Mouse (Mus musculus): ENCODE measurements around the gene Dennd6b. TPM values are rescaled to one million over a fixed set of nuclear protein-coding genes. Genes with fewer than 3 reads are reported as not detected.

The Dennd6b gene
- polyA plus RNA-seq, 1 experiment from 2014 or later, result 93.7 TPM

- Histone ChIP-seq H3K9ac (peak overlapping the region; percentile 82), H3K36me3 (no peaks in the 10 kb centered on the region), H3K27me3 (no peaks in the 10 kb centered on the region), H3K9me3 (no peaks in the 10 kb centered on the region), H3K4me2 (peak overlapping the region; percentile 85), H3K27ac (replicated peaks) (peak overlapping the region; percentile 91), H3K4me1 (replicated peaks) (peaks cover 49% of the 10 kb centered on the region), H3K4me3 (peak overlapping the region; percentile 82)
- 3% methylated on average over 23 of the region's 25 CpGs for WGBS
- ATAC-seq (ENCODE audit: low FRiP score, low read depth), result no peak
Measured at GRCm38 (mm10) chr15:89148496-89149270, 47.6 kb downstream of the Dennd6b start.

DNA sequence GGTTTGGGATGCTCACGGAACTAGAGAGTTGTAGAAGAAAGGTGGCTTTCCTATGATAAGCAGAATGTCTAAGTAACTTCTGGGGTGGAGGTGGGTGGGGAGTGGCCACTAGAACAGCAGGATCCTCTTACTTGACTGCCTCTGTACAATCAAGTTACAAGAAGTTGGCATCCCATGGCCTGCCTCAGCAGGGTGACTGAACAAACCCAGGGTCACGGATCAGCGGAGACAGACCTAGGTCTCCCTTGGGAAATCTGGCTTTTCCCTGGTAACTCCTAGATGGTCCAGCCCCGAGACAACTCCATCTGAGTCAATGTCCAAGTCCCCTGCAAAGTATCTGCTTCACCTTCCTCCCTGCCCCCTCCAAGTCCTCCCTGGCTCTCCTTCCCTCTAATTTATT, 48.4 kb downstream of the Dennd6b start:
- peak overlapping the region; percentile 82 for H3K4me3 ChIP-seq
- H3K4me2 ChIP-seq, result peak overlapping the region; percentile 85
- H3K9me3 ChIP-seq, result no peaks in the 10 kb centered on the region
- peak overlapping the region; percentile 91; the same call in 1 of the 2 replicates for H3K27ac ChIP-seq (replicated peaks)
- peak overlapping the region; percentile 61 for H3K9ac ChIP-seq
- no peaks in the 10 kb centered on the region for H3K27me3 ChIP-seq
- H3K4me1 ChIP-seq (replicated peaks), result peaks cover 49% of the 10 kb centered on the region
- WGBS, result 44% methylated on average over 4 of the region's 4 CpGs
- no peak for ATAC-seq (ENCODE audit: low FRiP score, low read depth)
- no peaks in the 10 kb centered on the region for H3K36me3 ChIP-seq

DNA sequence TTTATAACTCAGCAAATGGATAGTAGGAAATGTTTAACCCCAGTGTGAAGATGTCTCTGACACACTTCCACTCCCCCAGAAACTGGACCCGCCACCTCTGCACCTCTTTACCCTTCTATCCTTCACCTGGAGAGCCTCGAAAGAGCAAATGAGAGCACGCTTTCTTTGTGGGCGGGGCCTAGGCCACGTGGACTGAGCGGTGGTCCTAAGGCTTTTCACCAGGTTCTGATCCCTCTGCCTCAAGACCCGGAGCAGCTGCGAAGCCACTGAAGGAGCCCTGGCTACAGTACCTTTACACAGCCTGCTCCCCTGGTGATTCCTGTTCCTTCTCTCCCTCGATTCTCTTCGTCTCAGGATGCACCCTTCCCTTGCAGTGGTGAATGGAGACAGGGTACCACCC, 48.8 kb downstream of the Dennd6b start:
- ATAC-seq (ENCODE audit: low FRiP score, low read depth), result no peak
- peak overlapping the region; percentile 61; the same call in 1 of the 2 replicates for H3K9ac ChIP-seq
- H3K36me3 ChIP-seq, result no peaks in the 10 kb centered on the region
- H3K4me3 ChIP-seq, result peak overlapping the region; percentile 82
- H3K27ac ChIP-seq (replicated peaks), result peak overlapping the region; percentile 82
- no peaks in the 10 kb centered on the region for H3K9me3 ChIP-seq
- peak overlapping the region; percentile 85 for H3K4me2 ChIP-seq
- WGBS, result 17% methylated on average over 10 of the region's 10 CpGs
- H3K4me1 ChIP-seq (replicated peaks), result peaks cover 49% of the 10 kb centered on the region
- no peaks in the 10 kb centered on the region for H3K27me3 ChIP-seq

GRCm38 (mm10) chr15:89147024-89147423, 49.3 kb downstream of the Dennd6b start:
- WGBS, result 10% methylated on average over 14 of the region's 16 CpGs

DNA sequence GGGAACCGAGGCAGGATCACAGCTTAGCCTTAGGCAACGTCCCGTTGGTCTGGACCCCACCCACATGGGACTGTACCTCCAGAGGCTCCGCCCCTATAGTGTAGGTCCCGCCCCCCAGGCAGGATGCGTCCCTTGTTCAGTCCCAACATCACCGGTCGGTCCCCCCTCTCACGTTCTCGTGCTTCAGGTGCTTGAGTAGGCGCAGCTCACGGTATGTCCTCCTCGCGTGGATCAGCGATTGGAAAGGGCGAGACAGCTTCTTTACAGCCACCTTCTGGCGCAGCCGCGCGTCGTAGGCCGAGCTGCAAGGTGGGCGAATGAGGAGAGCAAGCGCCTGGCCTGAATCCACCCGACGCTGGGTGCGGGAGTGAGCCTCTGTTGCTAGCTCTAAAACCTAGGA, 49.8 kb downstream of the Dennd6b start:
- Histone ChIP-seq H3K9me3 (no peaks in the 10 kb centered on the region), H3K9ac (peak overlapping the region; percentile 61), H3K36me3 (no peaks in the 10 kb centered on the region), H3K27me3 (no peaks in the 10 kb centered on the region), H3K4me2 (peak overlapping the region; percentile 85), H3K4me1 (replicated peaks) (peaks cover 44% of the 10 kb centered on the region), H3K4me3 (peak overlapping the region; percentile 82), H3K27ac (replicated peaks) (peak overlapping the region; percentile 82)
- WGBS, result 2% methylated on average over 27 of the region's 27 CpGs
- peak; percentile 59 for ATAC-seq (ENCODE audit: low FRiP score, low read depth)

More at GRCm38 (mm10) chr15:89147024-89147423, 49.3 kb downstream of the Dennd6b start:
- Histone ChIP-seq H3K27ac (replicated peaks) (peak overlapping the region; percentile 82), H3K36me3 (no peaks in the 10 kb centered on the region), H3K4me3 (peak overlapping the region; percentile 82), H3K4me1 (replicated peaks) (peaks cover 45% of the 10 kb centered on the region), H3K4me2 (peak overlapping the region; percentile 85), H3K27me3 (no peaks in the 10 kb centered on the region), H3K9ac (peak overlapping the region; percentile 61), H3K9me3 (no peaks in the 10 kb centered on the region)
- no peak for ATAC-seq (ENCODE audit: low FRiP score, low read depth)

DNA sequence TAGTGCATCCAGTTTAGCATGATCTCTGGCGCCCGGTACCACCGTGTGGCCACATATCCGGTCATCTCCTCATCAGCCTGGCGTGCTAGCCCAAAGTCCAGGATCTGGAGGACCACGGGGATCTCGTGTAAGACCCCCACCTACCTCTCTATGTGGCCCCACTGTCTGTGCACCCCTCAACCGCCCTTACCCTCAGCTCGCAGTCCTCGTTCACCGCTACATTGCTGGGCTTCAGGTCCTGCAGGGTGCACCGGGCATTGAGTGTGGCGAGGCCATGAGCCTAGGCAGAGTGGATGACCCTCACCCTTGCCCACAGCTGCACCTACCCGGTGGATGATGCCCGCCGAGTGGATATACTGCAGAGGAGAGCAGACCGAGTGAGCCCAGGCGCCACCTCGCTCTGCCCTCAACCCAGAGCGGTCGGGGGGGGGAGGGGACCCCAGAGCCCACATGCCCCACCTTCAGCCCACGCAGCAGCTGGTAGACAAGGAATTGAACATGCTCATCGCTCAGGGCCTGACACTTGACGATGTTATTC, 50.4 kb downstream of the Dennd6b start:
- H3K4me3 ChIP-seq, result peak overlapping the region; percentile 82

DNA sequence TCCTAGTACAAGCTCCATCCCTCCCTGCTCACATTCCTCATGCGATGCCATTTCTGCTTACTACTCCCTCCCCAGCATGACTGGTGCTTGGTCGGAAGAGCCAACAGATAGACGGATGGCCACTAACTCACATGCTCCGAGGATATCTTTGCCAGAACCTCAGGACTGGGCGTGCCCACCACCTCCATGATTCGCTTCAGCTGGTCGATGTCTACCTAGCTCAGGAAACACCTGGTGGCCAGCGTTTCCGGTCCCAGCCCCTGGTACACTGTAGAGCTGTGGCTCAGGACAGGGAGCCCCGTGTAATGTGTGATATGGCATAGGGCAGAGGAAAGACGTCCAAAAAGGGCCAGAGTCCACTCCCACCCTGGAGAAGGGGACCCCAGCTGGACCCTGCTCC, 51.3 kb downstream of the Dennd6b start:
- no peaks in the 10 kb centered on the region for H3K27me3 ChIP-seq
- H3K27ac ChIP-seq (replicated peaks), result no peak overlapping the region
- no peak for ATAC-seq (ENCODE audit: low FRiP score, low read depth)
- 91% methylated on average over 11 of the region's 11 CpGs for WGBS
- no peaks in the 10 kb centered on the region for H3K9me3 ChIP-seq
- H3K36me3 ChIP-seq, result no peaks in the 10 kb centered on the region
- H3K4me3 ChIP-seq, result no peak overlapping the region
- no peak overlapping the region for H3K9ac ChIP-seq
- peaks cover 50% of the 10 kb centered on the region for H3K4me1 ChIP-seq (replicated peaks)
- H3K4me2 ChIP-seq, result no peak overlapping the region

More for the DNA sequence above, 50.4 kb downstream of the Dennd6b start:
- no peaks in the 10 kb centered on the region for H3K36me3 ChIP-seq
- peak overlapping the region; percentile 85 for H3K4me2 ChIP-seq
- H3K4me1 ChIP-seq (replicated peaks), result peaks cover 46% of the 10 kb centered on the region
- no peak for ATAC-seq (ENCODE audit: low FRiP score, low read depth)
- no peaks in the 10 kb centered on the region for H3K9me3 ChIP-seq
- 75% methylated on average over 24 of the region's 24 CpGs for WGBS
- H3K9ac ChIP-seq, result peak overlapping the region; percentile 61; the same call in 1 of the 2 replicates
- no peaks in the 10 kb centered on the region for H3K27me3 ChIP-seq
- H3K27ac ChIP-seq (replicated peaks), result 0 out of 2 replicates have a peak overlapping the region, but pooled peaks have one; percentile 82

DNA sequence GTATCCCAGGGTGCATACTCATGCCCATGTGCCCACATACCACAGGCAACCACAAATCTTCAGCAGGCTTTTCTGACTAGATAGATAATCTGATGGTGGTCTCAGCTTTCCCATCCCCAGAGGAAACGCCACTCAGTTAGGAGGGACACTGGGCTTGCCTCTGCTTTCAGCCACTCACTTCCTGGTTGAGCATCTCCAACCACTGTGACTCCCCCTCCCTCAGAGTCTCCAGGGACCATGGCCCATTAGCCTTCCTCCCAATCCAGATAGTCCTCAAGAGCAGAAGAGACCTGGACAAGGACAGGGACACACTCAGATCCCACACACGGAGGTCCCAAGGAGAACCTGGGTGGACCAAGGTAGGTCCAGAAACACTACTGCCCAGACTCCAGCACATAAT, 53.2 kb downstream of the Dennd6b start:
- 90% methylated on average over 2 of the region's 2 CpGs for whole genome bisulfite sequencing
- Histone ChIP-seq H3K4me1 (replicated peaks) (peaks cover 42% of the 10 kb centered on the region), H3K4me3 (no peak overlapping the region), H3K9me3 (no peaks in the 10 kb centered on the region), H3K27ac (replicated peaks) (no peak overlapping the region), H3K9ac (no peak overlapping the region), H3K36me3 (no peaks in the 10 kb centered on the region), H3K4me2 (no peak overlapping the region), H3K27me3 (peaks cover 4% of the 10 kb centered on the region; the same call in 1 of the 2 replicates)
- no peak for ATAC-seq (ENCODE audit: low FRiP score, low read depth)

DNA sequence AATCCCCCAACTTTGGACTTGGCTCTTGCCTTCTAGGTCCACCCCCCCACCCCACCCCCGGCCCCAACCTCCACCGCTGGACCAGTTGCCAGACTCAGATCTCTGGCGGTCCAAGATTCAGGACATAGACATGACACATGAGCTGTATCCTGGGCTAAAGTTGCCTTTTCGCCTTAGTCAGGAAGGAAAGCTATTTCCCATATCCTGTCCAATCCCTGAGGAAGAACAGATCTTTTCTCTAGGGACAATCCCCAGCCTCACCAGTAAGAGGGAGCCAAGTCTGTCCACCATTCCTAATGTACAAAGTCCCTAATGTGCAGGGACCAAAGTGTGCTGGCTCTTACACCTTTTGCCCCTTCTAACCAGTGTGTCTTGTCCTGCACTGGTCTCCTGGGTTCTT, 54.4 kb downstream of the Dennd6b start:
- ATAC-seq (ENCODE audit: low FRiP score, low read depth), result no peak
- Histone ChIP-seq H3K4me2 (no peak overlapping the region), H3K27ac (replicated peaks) (no peak overlapping the region)

GRCm38 (mm10) chr15:89141443-89141842, 54.9 kb downstream of the Dennd6b start:
- Histone ChIP-seq H3K27me3 (peaks cover 4% of the 10 kb centered on the region; the same call in 1 of the 2 replicates), H3K4me3 (no peak overlapping the region), H3K9me3 (no peaks in the 10 kb centered on the region), H3K4me2 (no peak overlapping the region), H3K36me3 (no peaks in the 10 kb centered on the region), H3K27ac (replicated peaks) (no peak overlapping the region), H3K4me1 (replicated peaks) (peaks cover 25% of the 10 kb centered on the region), H3K9ac (no peak overlapping the region)
- 36% methylated on average over 5 of the region's 5 CpGs for WGBS
- no peak for ATAC-seq (ENCODE audit: low FRiP score, low read depth)

More for the DNA sequence above, 54.4 kb downstream of the Dennd6b start:
- Histone ChIP-seq H3K9ac (no peak overlapping the region), H3K4me1 (replicated peaks) (peaks cover 30% of the 10 kb centered on the region), H3K27me3 (peaks cover 4% of the 10 kb centered on the region; the same call in 1 of the 2 replicates), H3K9me3 (no peaks in the 10 kb centered on the region), H3K4me3 (no peak overlapping the region), H3K36me3 (no peaks in the 10 kb centered on the region)
- 73% methylated on average over 4 of the region's 4 CpGs for WGBS

DNA sequence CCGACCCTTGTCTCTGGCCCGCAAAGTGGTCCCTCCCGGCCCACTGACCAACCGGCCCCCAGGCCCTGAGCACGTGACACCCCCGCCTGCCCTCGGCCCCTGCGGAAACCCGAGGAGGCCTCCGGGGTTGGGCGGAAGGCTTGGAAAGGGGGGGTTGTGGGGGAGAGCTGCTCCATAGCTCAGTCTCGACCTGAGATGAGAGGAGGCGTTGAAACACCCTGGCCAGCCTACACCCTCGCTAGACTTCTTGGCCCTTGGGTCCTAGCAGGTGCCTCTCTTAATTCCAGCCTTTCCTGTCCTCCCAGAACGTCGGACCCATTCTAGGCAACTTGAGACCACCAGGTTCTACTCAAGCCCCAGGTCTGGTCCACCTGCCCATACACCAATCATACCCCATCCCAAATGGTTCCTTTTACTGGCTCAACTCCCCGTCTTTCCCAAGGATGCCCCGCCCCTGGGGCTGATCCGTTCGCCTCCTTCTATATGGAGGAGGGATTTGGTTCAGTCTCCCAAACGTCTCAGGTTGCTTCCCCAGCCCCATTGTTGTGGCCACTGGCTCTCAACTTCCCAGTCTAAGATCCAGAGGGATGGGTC, 55.5 kb downstream of the Dennd6b start, which contains the start of gene Mapk12:
Gene Mapk12, minus strand, starts transcription at position 45 of the 594 bp plus-strand sequence.
- Histone ChIP-seq H3K9me3 (no peaks in the 10 kb centered on the region), H3K9ac (peak within 1 kb of the TSS; percentile 42), H3K4me2 (peak within 1 kb of the TSS; percentile 96), H3K27ac (replicated peaks) (no peak within 1 kb of the TSS), H3K4me1 (replicated peaks) (peaks cover 18% of the 10 kb centered on the region), H3K4me3 (peak within 1 kb of the TSS; percentile 43), H3K27me3 (peaks cover 4% of the 10 kb centered on the region; the same call in 1 of the 2 replicates), H3K36me3 (no peaks in the 10 kb centered on the region)
- under 1% methylated on average over 21 of the region's 21 CpGs for WGBS
- peak; percentile 46 for ATAC-seq (ENCODE audit: low FRiP score, low read depth)
